Mouse (Mus musculus): ENCODE results near the gene Gm10037.
"Not testable (repeated sequence)": the region's sequence is repeated elsewhere in the genome, so short reads cannot be mapped to it uniquely, and the experiment has no call there.

The Gm10037 gene

GRCm38 (mm10) chr13:67876049-67876698, 45.3 kb downstream of the Gm10037 start:
- not testable (repeated sequence) for DNase-seq (ENCODE audit: low spot score in 2 of 2)

- DNase-seq (ENCODE audit: low spot score in 2 of 2) = no peak
Measured at GRCm38 (mm10) chr13:67876699-67877254, 45.9 kb downstream of the Gm10037 start.

- DNase-seq (ENCODE audit: low spot score in 2 of 2) = no peak
Measured at GRCm38 (mm10) chr13:67883966-67884365, 53.1 kb downstream of the Gm10037 start.

Measured in right cerebral cortex, postnatal 36 days (tissue).